Mouse (Mus musculus) liver, embryonic 14.5 days (tissue): Measurements from ENCODE around the gene Nans. TPM values are rescaled to one million over a fixed set of nuclear protein-coding genes. Genes with fewer than 3 reads are reported as not detected.

Experiments used
- ATAC-seq: fragments of 200-750 bp; cut with Nextera tagmentation; 2 replicates; pipeline ENCODE4 v1.8.0; 2017; ENCODE audit warnings: moderate number of reproducible peaks, mild to moderate bottlenecking, moderate library complexity; ENCODE audit not compliant: insufficient read depth
- DNase-seq, 3 experiments: peaks; one replicate each; pipeline ENCODE4 v3.0.0-alpha.2; 2012 to 2013; ENCODE audit warnings: low read depth in 3 of 3, low spot score in 3 of 3
- H3K27ac ChIP-seq: fragments of 300-500 bp; sonication (generic); 2 replicates; pipeline ENCODE4 v1.5.1; 2014; ENCODE audit warnings: moderate library complexity, mild to moderate bottlenecking, control low read depth, inconsistent platforms
- H3K27me3 ChIP-seq: fragments of 300-500 bp; sonication (generic); 2 replicates; pipeline ENCODE4 v1.6.1; 2014; ENCODE audit warnings: mild to moderate bottlenecking, low read length, moderate library complexity; ENCODE audit not compliant: control insufficient read depth, insufficient read depth
- H3K36me3 ChIP-seq: fragments of 300-500 bp; sonication (generic); replicated peaks from 2 replicates; pipeline ENCODE4 v1.6.1; 2014; ENCODE audit warnings: low read depth; ENCODE audit not compliant: control insufficient read depth, insufficient read depth
- H3K4me1 ChIP-seq, 2 experiments: fragments of 200-500 bp in 1 of 2; fragments of 300-500 bp in 1 of 2; sonication (generic) in 1 of 2; replicated peaks; 2 replicates each; pipeline ENCODE4 v1.6.1; 2012 to 2014; ENCODE audit warnings: antibody characterized with exemption in 1 of 2, inconsistent platforms in 1 of 2, low read length in 1 of 2; ENCODE audit not compliant: control insufficient read depth in 2 of 2, insufficient read depth in 2 of 2
- H3K4me2 ChIP-seq: fragments of 300-500 bp; sonication (generic); 2 replicates; pipeline ENCODE4 v1.6.1; 2014; ENCODE audit warnings: low read depth, mild to moderate bottlenecking, control low read depth, moderate library complexity
- H3K4me3 ChIP-seq, 2 experiments: fragments of 200-500 bp in 1 of 2; fragments of 300-500 bp in 1 of 2; sonication (generic) in 1 of 2; 2 replicates each; pipeline ENCODE4 v1.5.1; 2012 to 2014; ENCODE audit warnings: low read depth in 2 of 2, low read length in 2 of 2, mild to moderate bottlenecking in 2 of 2, control low read depth in 1 of 2, inconsistent platforms in 1 of 2, moderate library complexity in 1 of 2; ENCODE audit not compliant: insufficient read depth in 1 of 2
- H3K9ac ChIP-seq: fragments of 300-500 bp; sonication (generic); replicated peaks from 2 replicates; pipeline ENCODE4 v1.6.1; 2014; ENCODE audit warnings: mild to moderate bottlenecking, control low read depth, moderate library complexity
- H3K9me3 ChIP-seq: fragments of 300-500 bp; sonication (generic); 2 replicates; pipeline ENCODE4 v1.6.1; 2016; ENCODE audit warnings: low read length, mixed read lengths; ENCODE audit not compliant: control insufficient read depth
- CTCF ChIP-seq: IDR thresholded peaks from 2 replicates; pipeline ENCODE4 v1.5.1; 2016; ENCODE audit warnings: antibody characterized with exemption, low read depth, control low read depth
- EP300 ChIP-seq: IDR thresholded peaks from 2 replicates; pipeline ENCODE4 v1.6.1; 2016; ENCODE audit warnings: antibody characterized with exemption, low read depth
- WGBS: fragments of 180-500 bp; shearing (Covaris S2); extraction: QIAGEN DNeasy Blood & Tissue Kit; methylation state at CpG from one replicate; pipeline ENCODE4 v1.1.7; 2014; ENCODE audit not compliant: insufficient replicate concordance; 5-methylcytosine and 5-hydroxymethylcytosine counted together
- polyA plus RNA-seq, 2 experiments: library from polyadenylated mRNA; depleted of rRNA in 1 of 2; stranded (reverse) in 1 of 2; unstranded in 1 of 2; fragments of >200 nt; fragmentation: Nextera tagmentation in 1 of 2; extraction: Ambion mirVana in 1 of 2; gene quantifications; 2 replicates each; pipeline versions ENCODE4 v1.2.1 to v1.2.3; 2012 to 2014

Gene Nans
- polyA plus RNA-seq, 2 experiments = 32.9 to 51.8 TPM

GRCm38 (mm10) chr4:46448886-46449285, 40.2 kb upstream of the Nans start:
- ATAC-seq = no peak
- TF ChIP-seq CTCF = no peak
- Histone ChIP-seq H3K4me2 (peak overlapping the region; percentile 95), H3K9ac (peak overlapping the region; percentile 60), H3K36me3 (peaks cover 10% of the 10 kb centered on the region), H3K27me3 (no peaks in the 10 kb centered on the region), H3K4me1 (peaks cover 45 to 46% of the 10 kb centered on the region in 2 experiments), H3K9me3 (no peaks in the 10 kb centered on the region), H3K4me3 (peak overlapping the region in 1 of 2 experiments; percentile 19; a peak in 1 of 4 replicates), H3K27ac (peak overlapping the region; percentile 90)
- no peak for DNase-seq
- 27% methylated on average over 6 of the region's 6 CpGs for WGBS

GRCm38 (mm10) chr4:46450020-46450518, 39.0 kb upstream of the Nans start:
- Histone ChIP-seq H3K4me3 (peak overlapping the region; percentile 95 to 99), H3K4me2 (peak overlapping the region; percentile 95), H3K27ac (peak overlapping the region; percentile 90), H3K36me3 (peaks cover 15% of the 10 kb centered on the region), H3K27me3 (no peaks in the 10 kb centered on the region), H3K9me3 (no peaks in the 10 kb centered on the region), H3K9ac (peak overlapping the region; percentile 100), H3K4me1 (peaks cover 55 to 56% of the 10 kb centered on the region in 2 experiments)
- 19% methylated on average over 7 of the region's 7 CpGs for WGBS
- DNase-seq = no peak
- TF ChIP-seq EP300 = no peak
- no peak for TF ChIP-seq CTCF
- ATAC-seq = no peak

- H3K27ac ChIP-seq = peak within 1 kb of the TSS; percentile 90
- no peaks in the 10 kb centered on the region for H3K9me3 ChIP-seq
- H3K4me1 ChIP-seq = peaks cover 61 to 62% of the 10 kb centered on the region in 2 experiments
- no peaks in the 10 kb centered on the region for H3K27me3 ChIP-seq
- ATAC-seq (peak; percentile 86), DNase-seq (peak; percentile 87 to 88 (median 87))
- H3K36me3 ChIP-seq = peaks cover 20% of the 10 kb centered on the region
- peak within 1 kb of the TSS; percentile 95 to 99 for H3K4me3 ChIP-seq
- TF ChIP-seq EP300 (0 out of 2 replicates have a peak, but pooled peaks have one; percentile 31), CTCF (peak; percentile 72)
- H3K4me2 ChIP-seq = peak within 1 kb of the TSS; percentile 99
- WGBS = under 1% methylated on average over 41 of the region's 66 CpGs
- H3K9ac ChIP-seq = peak within 1 kb of the TSS; percentile 100
These were observed 38.4 kb upstream of the Nans start, which contains the start of gene Anp32b for GRCm38 (mm10) chr4:46450519-46451131. TSS of gene Anp32b (plus strand) at chr4:46450902.

- Histone ChIP-seq H3K36me3 (peaks cover 27% of the 10 kb centered on the region), H3K9ac (peak overlapping the region; percentile 100), H3K4me1 (peaks cover 67 to 69% of the 10 kb centered on the region in 2 experiments), H3K27me3 (no peaks in the 10 kb centered on the region), H3K4me3 (peak overlapping the region; percentile 95 to 99), H3K27ac (peak overlapping the region; percentile 90), H3K4me2 (peak overlapping the region; percentile 99), H3K9me3 (no peaks in the 10 kb centered on the region)
- under 1% methylated on average over 47 of the region's 70 CpGs for WGBS
- ATAC-seq (peak; percentile 17; the same call in 1 of the 2 replicates), DNase-seq (no peak)
- TF ChIP-seq EP300 (no peak), CTCF (no peak)
These were observed 37.7 kb upstream of the Nans start for GRCm38 (mm10) chr4:46451240-46451757.

GRCm38 (mm10) chr4:46451758-46452480, 37.1 kb upstream of the Nans start:
- Histone ChIP-seq H3K4me1 (peaks cover 70 to 71% of the 10 kb centered on the region in 2 experiments), H3K27ac (peak overlapping the region; percentile 90)
- WGBS = under 1% methylated on average over 101 of the region's 111 CpGs

More at GRCm38 (mm10) chr4:46451758-46452480, 37.1 kb upstream of the Nans start:
- peaks cover 33% of the 10 kb centered on the region for H3K36me3 ChIP-seq
- DNase-seq = no peak
- H3K4me2 ChIP-seq = peak overlapping the region; percentile 99
- peak overlapping the region; percentile 100 for H3K9ac ChIP-seq
- H3K4me3 ChIP-seq = peak overlapping the region; percentile 95 to 99
- no peaks in the 10 kb centered on the region for H3K9me3 ChIP-seq
- ATAC-seq = peak; percentile 14
- no peaks in the 10 kb centered on the region for H3K27me3 ChIP-seq
- TF ChIP-seq EP300 = no peak
- TF ChIP-seq CTCF = no peak
